Mouse (Mus musculus): Measurements from ENCODE around the gene Them5. TPM values are rescaled to one million over a fixed set of nuclear protein-coding genes. Genes with fewer than 3 reads are reported as not detected.

Gene Them5
- polyA plus RNA-seq, 1 experiment from 2014 or later, result 0.06 TPM

GRCm38 (mm10) chr3:94377028-94377923, 35.4 kb downstream of the Them5 start:
- POLR2A ChIA-PET, result interaction anchor here (1.2 kb wide), 1 partner anchor 66 kb away, joined by 6 read pairs; the partner anchor contains the start of genes Mrpl9 and Oaz3
- H3K27me3 ChIP-seq, result no peaks in the 10 kb centered on the region
- DNase-seq (ENCODE audit: low read depth, low spot score) (no peak), ATAC-seq (no peak)
- CTCF ChIA-PET, result interaction anchor here (1.0 to 1.7 kb wide), 4 partner anchors 10 to 24 kb away, joined by 3 to 5 read pairs (median 4); no protein-coding TSS in a partner anchor
- TF ChIP-seq CTCF (IDR thresholded peaks at IDR 0.05), result no peak
- in situ Hi-C loops (cut with MboI; ENCODE audit: low pct_unique_long_range_greater_than_20kb), result no loop called here

DNA sequence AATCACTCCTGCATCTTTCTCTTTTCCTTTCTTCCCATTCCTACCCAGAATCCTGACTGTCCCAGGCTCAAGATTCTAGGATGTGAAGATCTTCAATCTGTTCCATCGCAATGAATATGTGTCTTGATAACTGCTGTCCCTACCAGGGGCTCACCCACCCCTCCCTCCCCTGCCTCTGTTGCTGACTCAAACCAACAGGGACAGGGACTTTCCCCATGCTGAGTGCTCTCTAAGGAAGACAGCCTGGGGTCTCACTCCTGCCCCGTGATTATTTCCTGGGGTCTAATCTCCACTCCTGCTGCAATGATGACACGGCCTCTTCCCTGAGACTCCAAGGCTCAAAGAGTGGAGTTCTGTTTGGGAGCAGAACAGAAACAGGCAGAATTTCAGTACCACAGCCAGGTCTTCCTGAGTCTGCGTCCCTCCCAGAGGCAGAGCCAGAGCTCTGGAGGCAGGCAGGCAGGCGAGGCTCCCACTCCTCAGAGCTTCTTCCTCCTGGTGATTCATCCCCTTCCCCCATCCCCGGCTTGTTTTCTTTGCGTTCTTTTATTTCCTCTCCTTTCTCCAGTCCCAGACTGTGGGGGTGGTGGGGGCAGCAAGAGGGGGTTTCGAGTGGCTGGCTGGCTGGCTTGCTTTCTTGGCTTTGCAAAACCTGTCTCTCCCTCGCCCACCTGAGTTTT, 38.1 kb downstream of the Them5 start:
- no peak for TF ChIP-seq CTCF (IDR thresholded peaks at IDR 0.05)
- no peak for DNase-seq (ENCODE audit: low read depth, low spot score)
- no peak for ATAC-seq

DNA sequence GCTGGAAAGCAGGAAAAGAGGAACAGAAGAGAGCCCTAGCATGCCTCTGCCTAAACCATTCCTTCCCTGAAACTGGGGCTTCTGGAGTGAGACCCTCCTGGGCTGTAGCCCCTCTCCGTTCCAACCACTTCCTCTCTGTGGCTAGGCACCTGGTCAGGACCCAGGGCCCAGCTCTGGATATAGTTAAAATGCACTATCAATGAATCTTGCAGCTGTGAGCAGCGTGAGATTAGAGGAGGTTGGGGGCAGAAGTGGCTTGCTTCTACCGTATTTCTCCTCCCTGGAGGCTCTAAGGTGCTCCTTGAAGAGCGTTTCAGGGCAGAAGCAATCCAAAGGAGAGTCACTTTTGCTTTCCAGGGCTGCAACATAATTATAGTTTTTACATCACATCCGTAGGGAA, 40.4 kb downstream of the Them5 start:
- POLR2A ChIA-PET, result interaction anchor here (0.7 to 1.0 kb wide), 2 partner anchors 15 to 1655 kb away, joined by 3 to 6 read pairs; no protein-coding TSS in a partner anchor

More for the DNA sequence above, 38.1 kb downstream of the Them5 start:
- ChIA-PET CTCF (interaction anchor here (1.5 to 1.9 kb wide), 2 partner anchors 13 to 61 kb away, joined by 4 read pairs; no protein-coding TSS in a partner anchor), POLR2A (no interaction called here)
- H3K27me3 ChIP-seq, result no peaks in the 10 kb centered on the region
- in situ Hi-C loops (cut with MboI; ENCODE audit: low pct_unique_long_range_greater_than_20kb), result no loop called here

GRCm38 (mm10) chr3:94383476-94383875, 41.6 kb downstream of the Them5 start:
- no peaks in the 10 kb centered on the region for H3K27me3 ChIP-seq
- no peak for DNase-seq (ENCODE audit: low read depth, low spot score)
- ATAC-seq, result no peak
- ChIA-PET CTCF (interaction anchor here (1.2 to 3.9 kb wide), 3 partner anchors 8 to 65 kb away, joined by 3 to 15 read pairs (median 3); no protein-coding TSS in a partner anchor), POLR2A (interaction anchor here (1.0 kb wide), 1 partner anchor 16 kb away, joined by 3 read pairs; no protein-coding TSS in a partner anchor)
- in situ Hi-C loops (cut with MboI; ENCODE audit: low pct_unique_long_range_greater_than_20kb), result no loop called here
- TF ChIP-seq CTCF (IDR thresholded peaks at IDR 0.05), result no peak

More for the DNA sequence above, 40.4 kb downstream of the Them5 start:
- ATAC-seq (no peak), DNase-seq (ENCODE audit: low read depth, low spot score) (no peak)
- no peak for TF ChIP-seq CTCF (IDR thresholded peaks at IDR 0.05)
- in situ Hi-C loops (cut with MboI; ENCODE audit: low pct_unique_long_range_greater_than_20kb), result no loop called here
- CTCF ChIA-PET, result interaction anchor here (1.2 to 3.9 kb wide), 5 partner anchors 9 to 58 kb away, joined by 3 to 15 read pairs (median 4); no protein-coding TSS in a partner anchor
- no peaks in the 10 kb centered on the region for H3K27me3 ChIP-seq

DNA sequence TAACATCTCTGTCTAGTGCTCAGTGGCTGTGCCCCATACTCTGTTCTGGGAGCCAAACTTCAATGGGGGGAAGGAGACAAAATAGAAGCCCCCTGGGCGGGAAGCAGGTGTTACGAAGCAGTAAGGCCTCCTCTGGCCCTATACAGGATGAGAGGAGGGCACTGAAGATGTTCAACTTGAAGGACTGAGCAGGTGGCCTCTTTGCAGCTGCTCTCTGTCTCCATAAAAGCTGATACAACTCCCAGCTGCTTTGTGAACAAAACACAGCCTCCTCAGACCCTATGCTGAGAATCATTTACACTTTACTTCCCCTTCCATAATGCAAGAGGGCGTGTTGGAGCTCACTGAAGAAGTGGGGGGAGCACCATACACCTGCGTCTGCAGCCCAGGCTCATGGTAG, 44.8 kb downstream of the Them5 start:
- ATAC-seq (no peak), DNase-seq (ENCODE audit: low read depth, low spot score) (no peak)
- CTCF ChIA-PET, result no interaction called here
- POLR2A ChIA-PET, result no interaction called here
- H3K27me3 ChIP-seq, result no peaks in the 10 kb centered on the region
- no peak for TF ChIP-seq CTCF (IDR thresholded peaks at IDR 0.05)
- in situ Hi-C loops (cut with MboI; ENCODE audit: low pct_unique_long_range_greater_than_20kb), result no loop called here

- ATAC-seq, result no peak
- TF ChIP-seq CTCF (IDR thresholded peaks at IDR 0.05), result no peak
- ChIA-PET CTCF (no interaction called here), POLR2A (no interaction called here)
- H3K27me3 ChIP-seq, result no peaks in the 10 kb centered on the region
- in situ Hi-C loops (cut with MboI; ENCODE audit: low pct_unique_long_range_greater_than_20kb), result no loop called here
- DNase-seq (ENCODE audit: low read depth, low spot score), result no peak
These were observed 45.5 kb downstream of the Them5 start for GRCm38 (mm10) chr3:94387391-94387790.

DNA sequence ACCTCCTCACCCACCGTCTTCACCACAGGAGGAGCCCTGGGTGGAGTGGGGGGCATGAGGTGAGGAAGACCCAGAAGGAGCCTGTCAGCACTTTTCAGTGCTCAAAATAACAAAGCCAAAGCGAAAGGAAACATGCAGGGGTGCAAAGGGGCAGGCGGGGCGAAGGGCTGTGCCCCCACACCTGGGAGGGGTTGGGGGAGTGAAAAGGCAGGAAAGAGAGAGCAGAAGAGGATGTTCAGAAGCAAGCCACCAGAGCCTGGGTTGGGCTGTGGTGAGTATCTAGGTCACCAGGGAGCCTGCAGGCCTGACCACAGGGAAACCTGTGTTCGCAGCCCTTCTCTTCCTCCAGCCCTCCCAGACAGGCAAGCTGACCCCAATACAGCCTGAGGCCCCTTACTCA, 46.1 kb downstream of the Them5 start:
- CTCF ChIA-PET, result interaction anchor here (0.9 kb wide), 1 partner anchor 11 kb away, joined by 3 read pairs; no protein-coding TSS in a partner anchor
- POLR2A ChIA-PET, result no interaction called here
- no peak for TF ChIP-seq CTCF (IDR thresholded peaks at IDR 0.05)
- ATAC-seq (no peak), DNase-seq (ENCODE audit: low read depth, low spot score) (no peak)
- in situ Hi-C loops (cut with MboI; ENCODE audit: low pct_unique_long_range_greater_than_20kb), result no loop called here
- no peaks in the 10 kb centered on the region for H3K27me3 ChIP-seq

DNA sequence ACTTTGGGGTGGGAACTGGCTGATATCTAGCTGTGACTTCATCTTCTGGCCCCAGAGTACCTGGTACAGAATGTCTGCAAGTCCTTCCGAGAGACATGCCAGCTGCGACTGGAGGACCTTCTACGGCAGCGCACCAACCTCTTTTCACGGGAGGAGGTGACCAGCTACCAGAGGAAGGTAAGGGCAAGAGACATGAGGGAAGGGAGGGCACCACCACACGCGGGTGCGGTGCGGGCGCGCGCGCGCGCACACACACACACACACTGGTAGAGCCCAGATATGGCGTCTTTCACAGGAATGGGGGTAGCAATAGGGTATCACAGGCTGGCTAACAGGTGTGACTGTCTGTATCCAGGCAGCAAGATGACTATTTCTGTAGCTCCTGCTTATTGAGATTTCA, 47.5 kb downstream of the Them5 start:
- no peaks in the 10 kb centered on the region for H3K27me3 ChIP-seq
- ATAC-seq (no peak), DNase-seq (ENCODE audit: low read depth, low spot score) (no peak)
- in situ Hi-C loops (cut with MboI; ENCODE audit: low pct_unique_long_range_greater_than_20kb), result no loop called here
- ChIA-PET CTCF (interaction anchor here (3.4 kb wide), 1 partner anchor 7 kb away, joined by 15 read pairs; no protein-coding TSS in a partner anchor), POLR2A (no interaction called here)
- no peak for TF ChIP-seq CTCF (IDR thresholded peaks at IDR 0.05)

GRCm38 (mm10) chr3:94391001-94391400, 49.1 kb downstream of the Them5 start:
- TF ChIP-seq CTCF (IDR thresholded peaks at IDR 0.05), result no peak
- ATAC-seq, result no peak
- H3K27me3 ChIP-seq, result peaks cover under 1% of the 10 kb centered on the region
- in situ Hi-C loops (cut with MboI; ENCODE audit: low pct_unique_long_range_greater_than_20kb), result no loop called here
- DNase-seq (ENCODE audit: low read depth, low spot score), result no peak
- ChIA-PET CTCF (interaction anchor here (1.2 to 3.4 kb wide), 6 partner anchors 9 to 66 kb away, joined by 3 to 15 read pairs (median 4); partner anchors contain the start of gene Tdrkh), POLR2A (no interaction called here)

GRCm38 (mm10) chr3:94392128-94392527, 50.2 kb downstream of the Them5 start:
- CTCF ChIA-PET, result interaction anchor here (1.0 to 3.4 kb wide), 6 partner anchors 10 to 64 kb away, joined by 3 to 15 read pairs (median 4); partner anchors contain the start of gene Tdrkh
- no peak for DNase-seq (ENCODE audit: low read depth, low spot score)

More at GRCm38 (mm10) chr3:94392128-94392527, 50.2 kb downstream of the Them5 start:
- POLR2A ChIA-PET, result interaction anchor here (0.8 kb wide), 1 partner anchor 68 kb away, joined by 3 read pairs; no protein-coding TSS in a partner anchor
- H3K27me3 ChIP-seq, result peaks cover 5% of the 10 kb centered on the region
- no peak for ATAC-seq
- TF ChIP-seq CTCF (IDR thresholded peaks at IDR 0.05), result no peak
- in situ Hi-C loops (cut with MboI; ENCODE audit: low pct_unique_long_range_greater_than_20kb), result no loop called here
